Mouse (Mus musculus) thymus, adult 2 months (tissue): ENCODE data around the gene Ufsp2. TPM values are rescaled to one million over a fixed set of nuclear protein-coding genes. Genes with fewer than 3 reads are reported as not detected.

Experiments
- DNase-seq: peaks from one replicate; pipeline ENCODE4 v3.0.0; 2021
- H3K27ac ChIP-seq: fragments of 200-500 bp; 2 replicates; pipeline ENCODE4 v1.5.1; 2012; ENCODE audit warnings: low read length, control low read depth; ENCODE audit not compliant: control insufficient read depth, insufficient read depth
- H3K27me3 ChIP-seq: fragments of 200-500 bp; 2 replicates; pipeline ENCODE4 v1.6.1; 2012; ENCODE audit warnings: mild to moderate bottlenecking, low read length, moderate library complexity, mixed read lengths; ENCODE audit not compliant: control insufficient read depth, insufficient read depth
- H3K36me3 ChIP-seq: fragments of 200-500 bp; 2 replicates; pipeline ENCODE4 v1.6.1; 2012; ENCODE audit warnings: mild to moderate bottlenecking, low read length, moderate library complexity; ENCODE audit not compliant: control insufficient read depth, insufficient read depth
- H3K4me1 ChIP-seq: fragments of 200-500 bp; replicated peaks from 2 replicates; pipeline ENCODE4 v1.6.1; 2012; ENCODE audit warnings: low read length; ENCODE audit not compliant: control insufficient read depth, insufficient read depth
- H3K4me3 ChIP-seq: fragments of 200-500 bp; 2 replicates; pipeline ENCODE4 v1.5.1; 2012; ENCODE audit warnings: mild to moderate bottlenecking, low read length, control low read depth, moderate library complexity; ENCODE audit not compliant: control insufficient read depth, insufficient read depth
- CTCF ChIP-seq: fragments of 200-500 bp; IDR thresholded peaks from 2 replicates; pipeline ENCODE4 v1.5.1; 2012; ENCODE audit warnings: mild to moderate bottlenecking, control low read depth, low read length, moderate library complexity, borderline replicate concordance; ENCODE audit not compliant: control insufficient read depth, poor library complexity, insufficient read depth; ENCODE audit errors: extremely low read depth
- POLR2A ChIP-seq: fragments of 200-500 bp; IDR thresholded peaks from 2 replicates; pipeline ENCODE4 v1.6.1; 2012; ENCODE audit warnings: mild to moderate bottlenecking, low read length, control low read depth, moderate library complexity; ENCODE audit not compliant: control insufficient read depth, poor library complexity, insufficient read depth; ENCODE audit errors: extremely low read depth
- WGBS: fragments of 180-500 bp; shearing (Covaris S2); methylation state at CpG from one replicate; pipeline ENCODE4 v1.1.7; 2018; 5-methylcytosine and 5-hydroxymethylcytosine counted together
- polyA plus RNA-seq: library from polyadenylated mRNA; depleted of rRNA; stranded (reverse); fragments of >200 nt; gene quantifications from 2 replicates; pipeline ENCODE4 v1.2.3, GENCODE M21; 2012

Gene Ufsp2
- polyA plus RNA-seq, 1 experiment = 13.0 TPM

DNA sequence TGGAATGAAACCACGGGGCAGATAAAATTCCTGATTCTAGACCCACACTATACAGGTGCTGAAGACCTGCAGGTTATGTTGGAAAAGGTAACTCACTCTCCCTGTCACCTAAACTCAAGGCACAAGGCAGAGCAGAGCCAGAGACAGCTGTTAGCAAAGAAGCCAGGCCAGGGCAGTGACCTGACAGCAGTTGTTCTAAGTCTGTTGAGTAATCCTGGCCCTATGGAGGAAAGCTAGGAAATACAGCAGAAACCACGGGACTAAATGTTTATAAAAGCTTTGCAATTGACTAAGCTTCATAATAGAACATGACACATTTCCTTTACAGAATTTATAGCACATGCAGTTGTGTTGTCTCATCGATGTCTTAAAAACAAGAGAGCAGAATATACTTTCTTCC is 20.2 kb downstream of the Ufsp2 start:
- 93% methylated on average over 3 of the region's 3 CpGs for WGBS
- no peak for DNase-seq
- Histone ChIP-seq H3K27ac (no peak overlapping the region), H3K36me3 (peaks cover 15% of the 10 kb centered on the region; the same call in 1 of the 2 replicates), H3K27me3 (no peaks in the 10 kb centered on the region), H3K4me1 (peaks cover 7% of the 10 kb centered on the region), H3K4me3 (no peak overlapping the region)
- TF ChIP-seq CTCF = no peak
- TF ChIP-seq POLR2A = no peak

DNA sequence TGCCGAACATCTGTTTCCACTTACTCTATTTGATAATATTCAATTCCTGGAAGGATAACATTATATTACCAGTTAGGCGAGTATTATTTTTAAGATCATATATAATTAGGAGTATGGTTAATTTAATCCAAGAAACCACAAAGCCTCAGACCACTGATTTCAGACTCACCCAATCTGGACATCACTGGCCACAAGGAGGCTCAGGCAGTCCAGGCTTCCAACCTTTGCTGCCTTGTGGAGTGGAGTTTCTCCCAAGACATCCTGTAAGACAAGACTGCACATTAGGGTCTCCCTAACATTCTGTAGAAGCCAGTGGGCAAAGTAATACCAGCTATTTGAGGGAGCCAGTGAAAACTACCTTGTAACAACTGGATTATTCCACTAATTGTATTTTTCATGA is 22.9 kb downstream of the Ufsp2 start:
- H3K27ac ChIP-seq = no peak overlapping the region
- peaks cover 5% of the 10 kb centered on the region for H3K4me1 ChIP-seq
- TF ChIP-seq POLR2A (no peak), CTCF (no peak)
- WGBS = 96% methylated on average over 2 of the region's 2 CpGs
- H3K4me3 ChIP-seq = no peak overlapping the region
- no peaks in the 10 kb centered on the region for H3K27me3 ChIP-seq
- DNase-seq = no peak
- peaks cover 15% of the 10 kb centered on the region; the same call in 1 of the 2 replicates for H3K36me3 ChIP-seq

DNA sequence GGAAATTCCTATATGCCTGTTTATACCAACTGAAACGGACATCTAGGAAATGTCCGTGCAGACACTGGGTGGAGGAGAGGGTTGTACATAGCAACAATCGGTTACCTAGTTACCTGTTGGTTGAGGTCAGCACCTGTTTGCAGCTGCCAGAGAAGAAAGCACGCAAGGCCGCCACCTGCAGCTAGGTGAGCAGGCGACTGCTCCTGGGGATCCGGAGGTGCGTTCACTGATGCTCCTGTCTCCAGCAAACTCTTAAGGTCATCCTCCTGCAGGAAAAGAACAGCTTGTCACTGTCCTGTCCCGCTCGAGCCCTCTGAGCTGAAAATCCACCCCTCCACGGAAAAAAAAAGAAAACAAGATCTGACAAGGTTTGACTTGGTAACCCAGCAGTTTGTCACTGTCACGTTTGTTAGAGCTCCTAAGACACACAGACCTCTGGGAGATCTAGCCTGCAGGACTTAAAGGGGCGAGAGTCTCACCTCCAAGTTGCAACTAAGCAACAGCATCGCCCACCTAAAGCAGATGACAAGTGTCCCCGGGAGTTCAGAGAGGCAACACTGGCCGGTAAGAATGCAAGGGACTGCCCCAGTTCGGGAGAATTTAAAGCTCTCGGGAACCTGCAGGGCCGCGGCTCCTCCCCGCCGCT is 23.9 kb downstream of the Ufsp2 start, which contains the start of gene Lrp2bp:
TSS of gene Lrp2bp (plus strand) at position 166 of the 646 bp plus-strand sequence.
- peak within 1 kb of the TSS; percentile 74 for H3K4me3 ChIP-seq
- H3K36me3 ChIP-seq = peaks cover 15% of the 10 kb centered on the region; the same call in 1 of the 2 replicates
- DNase-seq = peak; percentile 25
- H3K4me1 ChIP-seq = peaks cover 5% of the 10 kb centered on the region
- H3K27ac ChIP-seq = peak within 1 kb of the TSS; percentile 84
- no peaks in the 10 kb centered on the region for H3K27me3 ChIP-seq
- 15% methylated on average over 22 of the region's 22 CpGs for WGBS
- no peak for TF ChIP-seq POLR2A
- no peak for TF ChIP-seq CTCF

DNA sequence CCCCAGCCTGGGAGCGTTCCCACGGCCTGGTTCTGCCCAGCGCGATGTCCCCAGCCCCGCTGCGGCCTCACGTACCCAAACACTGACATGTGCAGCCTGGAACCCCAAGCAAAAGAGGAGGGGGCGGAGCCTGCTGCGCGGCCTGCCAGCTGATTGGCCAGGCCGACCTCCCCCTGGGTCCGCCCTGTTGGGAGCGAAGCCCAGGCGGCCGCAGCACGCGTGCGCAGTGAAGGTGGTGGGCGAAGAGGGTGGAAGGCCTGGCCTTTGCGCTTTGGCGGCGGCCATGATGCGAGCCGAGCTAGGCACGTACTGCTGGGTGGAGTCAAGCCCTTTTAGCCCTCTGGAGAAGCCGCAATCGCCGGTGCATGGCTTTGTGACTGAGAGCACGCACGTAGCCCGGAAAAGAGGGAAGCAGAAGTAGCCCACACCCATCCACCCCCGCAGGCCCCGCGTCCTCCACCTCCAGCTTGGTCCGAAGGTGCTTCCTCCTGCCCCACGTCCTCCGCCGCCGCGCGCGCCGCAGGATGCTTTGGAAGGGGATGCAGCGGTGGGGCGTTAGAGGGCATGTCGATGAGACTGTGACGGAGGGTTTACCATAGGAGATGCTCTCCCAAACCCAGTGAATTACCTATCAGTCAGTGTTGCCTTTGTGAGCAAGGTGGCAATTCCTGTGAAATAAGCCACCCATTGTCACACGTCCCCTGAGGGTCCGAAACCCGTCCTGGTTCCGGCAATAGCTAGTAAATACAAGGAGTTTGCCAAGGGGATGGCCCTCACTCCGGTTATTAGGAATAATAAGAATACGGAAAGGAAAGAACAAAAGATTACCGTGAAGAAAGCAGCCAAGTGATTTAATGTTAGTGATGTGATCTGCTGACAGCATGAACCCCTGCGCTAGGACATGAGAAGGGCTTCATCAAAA is 24.7 kb downstream of the Ufsp2 start:
- peak overlapping the region; percentile 84 for H3K27ac ChIP-seq
- 10% methylated on average over 55 of the region's 55 CpGs for WGBS
- H3K4me3 ChIP-seq = peak overlapping the region; percentile 74
- H3K36me3 ChIP-seq = peaks cover 15% of the 10 kb centered on the region; the same call in 1 of the 2 replicates
- peak; percentile 99 for DNase-seq
- TF ChIP-seq POLR2A = peak; percentile 89
- TF ChIP-seq CTCF = 0 out of 2 replicates have a peak, but pooled peaks have one; percentile 60
- H3K4me1 ChIP-seq = peaks cover 5% of the 10 kb centered on the region
- H3K27me3 ChIP-seq = no peaks in the 10 kb centered on the region

DNA sequence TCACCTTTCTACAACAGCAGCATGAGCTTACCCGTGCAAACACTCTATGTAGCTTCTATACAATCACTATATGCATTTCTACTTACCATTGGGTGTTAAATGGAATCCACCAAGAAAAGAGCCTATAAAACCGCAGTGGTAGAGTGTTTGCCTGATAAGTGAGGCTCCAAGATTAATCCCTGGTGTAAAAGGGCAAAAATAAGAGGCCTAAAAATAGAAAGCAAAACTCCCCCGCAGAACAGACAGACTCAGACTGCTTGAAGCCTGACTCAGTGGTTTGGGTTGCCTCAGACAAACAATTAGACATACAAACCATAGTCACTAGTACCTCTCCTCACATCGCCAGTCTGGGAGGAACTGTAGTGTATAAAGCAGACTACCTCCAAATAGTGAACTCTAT is 30.3 kb downstream of the Ufsp2 start, which contains the start of gene Ankrd37:
TSS of gene Ankrd37 (minus strand) at position 112 of the 400 bp plus-strand sequence.
- WGBS = 70% methylated on average over 4 of the region's 4 CpGs
- no peak within 1 kb of the TSS for H3K27ac ChIP-seq

DNA sequence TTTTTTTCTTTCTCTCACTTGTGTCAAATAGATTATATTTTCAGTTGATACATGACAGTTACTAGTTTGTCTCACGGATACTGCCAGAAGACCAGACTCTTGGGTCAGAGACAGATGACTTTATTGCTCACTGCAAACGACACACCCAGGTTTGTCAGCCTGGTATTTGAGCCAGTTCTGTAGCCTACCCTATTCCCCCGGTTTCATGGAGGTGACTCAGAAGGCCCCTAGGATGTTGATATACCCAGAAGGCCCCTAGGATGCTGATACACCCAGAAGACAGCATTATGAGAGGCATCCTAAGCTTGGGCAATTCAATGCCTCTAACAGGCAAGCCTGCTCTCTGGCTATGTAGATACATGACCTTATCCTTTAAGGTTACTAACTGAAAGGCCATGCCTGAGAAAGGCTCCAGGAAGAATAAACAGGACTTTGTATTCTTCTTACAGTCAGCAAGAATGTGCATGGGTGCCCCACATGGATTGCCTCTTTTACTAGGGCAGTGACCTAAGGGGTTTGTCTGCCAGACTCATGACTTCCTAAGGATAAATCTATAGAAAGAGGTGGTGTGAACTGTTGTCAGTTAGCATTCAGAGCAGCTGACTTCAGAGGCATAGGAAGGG is 31.8 kb downstream of the Ufsp2 start:
- H3K36me3 ChIP-seq = no peaks in the 10 kb centered on the region
- no peaks in the 10 kb centered on the region for H3K4me1 ChIP-seq
- H3K27me3 ChIP-seq = no peaks in the 10 kb centered on the region
- H3K4me3 ChIP-seq = no peak overlapping the region
- 90% methylated on average over 3 of the region's 3 CpGs for WGBS
- H3K27ac ChIP-seq = no peak overlapping the region
- DNase-seq = no peak
- TF ChIP-seq CTCF = no peak
- no peak for TF ChIP-seq POLR2A

More for the DNA sequence above, 30.3 kb downstream of the Ufsp2 start, which contains the start of gene Ankrd37:
- H3K36me3 ChIP-seq = no peaks in the 10 kb centered on the region
- no peak within 1 kb of the TSS for H3K4me3 ChIP-seq
- TF ChIP-seq POLR2A = no peak
- H3K27me3 ChIP-seq = no peaks in the 10 kb centered on the region
- DNase-seq = no peak
- no peaks in the 10 kb centered on the region for H3K4me1 ChIP-seq
